Mouse (Mus musculus) embryonic facial prominence, embryonic 14.5 days (tissue): ENCODE results near the gene Fxyd3. TPM values are rescaled to one million over a fixed set of nuclear protein-coding genes. Genes with fewer than 3 reads are reported as not detected.
A peak's percentile ranks its signal among the peaks of the same experiment; 100 is the strongest.

ENCODE experiments used
- ATAC-seq: fragments of 200-750 bp; cut with Nextera tagmentation; 2 replicates; pipeline ENCODE4 v1.8.0; 2017; ENCODE audit warnings: low read depth, moderate number of reproducible peaks, moderate TSS enrichment
- DNase-seq: peaks from one replicate; pipeline ENCODE4 v3.0.0-alpha.2; 2015; ENCODE audit warnings: low spot score
- H3K27ac ChIP-seq: fragments of 300-500 bp; sonication (generic); replicated peaks from 2 replicates; pipeline ENCODE4 v1.5.1; 2014; ENCODE audit warnings: low read depth, mild to moderate bottlenecking, low read length, moderate library complexity
- H3K27me3 ChIP-seq: fragments of 300-500 bp; sonication (generic); replicated peaks from 2 replicates; pipeline ENCODE4 v1.6.1; 2014; ENCODE audit warnings: low read length; ENCODE audit not compliant: control insufficient read depth, insufficient read depth
- H3K36me3 ChIP-seq: fragments of 300-500 bp; sonication (generic); 2 replicates; pipeline ENCODE4 v1.6.1; 2014; ENCODE audit warnings: low read length, mixed read lengths; ENCODE audit not compliant: control insufficient read depth, insufficient read depth
- H3K4me1 ChIP-seq: fragments of 300-500 bp; sonication (generic); 2 replicates; pipeline ENCODE4 v1.6.1; 2014; ENCODE audit warnings: antibody characterized with exemption, low read length; ENCODE audit not compliant: control insufficient read depth, insufficient read depth
- H3K4me2 ChIP-seq: fragments of 300-500 bp; sonication (generic); 2 replicates; pipeline ENCODE4 v1.6.1; 2014; ENCODE audit warnings: low read depth, mild to moderate bottlenecking, low read length, moderate library complexity, mixed read lengths
- H3K4me3 ChIP-seq: fragments of 300-500 bp; sonication (generic); 2 replicates; pipeline ENCODE4 v1.5.1; 2014; ENCODE audit warnings: low read depth, mild to moderate bottlenecking, low read length
- H3K9ac ChIP-seq: fragments of 300-500 bp; sonication (generic); 2 replicates; pipeline ENCODE4 v1.6.1; 2014; ENCODE audit warnings: low read depth, mild to moderate bottlenecking, low read length, moderate library complexity, mixed read lengths
- H3K9me3 ChIP-seq: fragments of 300-500 bp; sonication (generic); 2 replicates; pipeline ENCODE4 v1.6.1; 2016; ENCODE audit warnings: low read length; ENCODE audit not compliant: control insufficient read depth
- WGBS: fragments of 180-500 bp; shearing (Covaris S2); extraction: QIAGEN DNeasy Blood & Tissue Kit; methylation state at CpG from one replicate; pipeline ENCODE4 v1.1.7; 2014; 5-methylcytosine and 5-hydroxymethylcytosine counted together
- polyA plus RNA-seq: library from polyadenylated mRNA; unstranded; fragments of >200 nt; fragmentation: Nextera tagmentation; extraction: Ambion mirVana; gene quantifications from 2 replicates; pipeline ENCODE4 v1.2.1, GENCODE M21; 2014

Fxyd3 gene
- polyA plus RNA-seq, 1 experiment from 2014 or later: 71.7 TPM

DNA sequence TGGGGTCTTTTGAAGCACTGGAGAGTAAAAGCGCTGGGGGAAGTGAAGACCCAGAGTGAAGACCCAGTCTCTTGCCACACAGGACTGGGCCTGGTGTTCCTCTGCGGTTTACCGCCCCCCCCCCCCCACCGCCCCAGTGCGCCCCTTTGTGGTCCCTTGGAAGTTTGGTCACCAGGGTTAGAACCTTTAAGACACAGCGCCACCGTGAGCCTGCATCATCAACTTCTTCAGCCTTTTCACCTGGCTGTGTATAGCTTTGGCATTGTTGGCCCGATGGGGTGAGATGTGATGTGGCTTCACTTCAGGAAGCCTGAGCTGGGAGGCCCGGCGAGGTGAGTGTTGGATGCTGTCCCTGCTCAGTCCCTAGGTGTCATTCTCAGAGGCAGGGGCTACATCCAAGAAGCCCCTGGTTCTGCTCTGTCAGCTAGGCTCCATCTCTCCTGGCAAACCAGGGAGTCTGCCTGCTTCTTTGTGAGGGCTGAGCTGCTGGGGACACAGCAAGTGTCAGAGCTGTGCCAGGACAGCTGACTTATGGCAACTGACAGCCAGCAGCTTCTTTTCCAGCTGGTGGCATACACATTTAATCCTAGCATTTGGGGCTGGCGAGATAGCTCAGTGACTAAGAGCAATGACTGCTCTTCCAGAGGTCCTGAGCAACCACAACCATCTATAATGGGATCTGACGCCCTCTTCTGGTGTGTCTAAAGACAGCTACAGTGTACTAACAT, 18.4 kb upstream of the Fxyd3 start:
- no peak overlapping the region for H3K27ac ChIP-seq
- no peaks in the 10 kb centered on the region for H3K9me3 ChIP-seq
- H3K4me3 ChIP-seq: no peak overlapping the region
- WGBS: 32% methylated on average over 8 of the region's 12 CpGs
- ATAC-seq (no peak), DNase-seq (no peak)
- no peak overlapping the region for H3K4me2 ChIP-seq
- H3K27me3 ChIP-seq: no peaks in the 10 kb centered on the region
- H3K36me3 ChIP-seq: no peaks in the 10 kb centered on the region
- H3K9ac ChIP-seq: no peak overlapping the region
- H3K4me1 ChIP-seq: no peaks in the 10 kb centered on the region

DNA sequence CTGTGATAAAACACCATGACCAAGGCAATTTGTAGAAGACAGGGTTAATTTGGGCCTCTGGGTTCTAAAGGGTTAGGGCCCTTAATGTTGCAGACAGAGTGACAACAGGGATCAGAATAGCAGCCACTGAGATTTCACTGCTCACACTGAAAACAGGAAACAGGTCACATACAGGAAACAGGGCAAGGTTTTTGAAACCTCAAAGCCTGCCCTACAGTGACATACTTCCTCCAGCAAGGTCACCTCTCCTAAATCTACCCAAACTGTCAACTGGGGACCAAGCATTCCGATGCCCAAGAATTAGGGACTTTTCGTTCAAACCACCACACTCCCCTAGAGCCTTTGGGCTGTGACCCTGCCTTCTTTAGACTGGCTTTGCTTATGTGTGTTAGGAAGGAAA, 13.2 kb upstream of the Fxyd3 start:
- Histone ChIP-seq H3K4me2 (no peak overlapping the region), H3K27ac (no peak overlapping the region), H3K9ac (no peak overlapping the region), H3K9me3 (no peaks in the 10 kb centered on the region), H3K27me3 (no peaks in the 10 kb centered on the region), H3K4me1 (peaks cover 5% of the 10 kb centered on the region; the same call in 1 of the 2 replicates), H3K4me3 (no peak overlapping the region), H3K36me3 (no peaks in the 10 kb centered on the region)
- 70% methylated on average over 2 of the region's 2 CpGs for WGBS
- DNase-seq: no peak
- no peak for ATAC-seq

DNA sequence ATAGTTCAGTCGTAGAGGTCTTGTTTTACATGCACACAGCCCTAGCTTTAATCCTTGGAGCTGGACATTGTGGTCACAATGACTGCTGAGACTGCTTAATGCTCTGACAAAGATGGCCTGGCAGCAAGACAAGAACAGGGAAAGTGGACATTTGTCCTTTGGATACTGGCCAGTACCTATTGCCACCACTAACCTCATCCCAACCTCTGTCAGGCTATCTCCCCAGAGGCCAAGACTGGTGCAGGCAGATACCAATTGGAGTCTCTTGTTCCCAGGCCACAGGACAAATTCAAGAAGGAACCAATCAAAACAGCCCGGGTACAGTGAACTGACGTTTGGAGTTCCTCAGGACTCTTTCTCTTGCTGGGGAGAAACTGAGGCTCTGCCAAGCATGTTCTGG, 11.7 kb upstream of the Fxyd3 start:
- Histone ChIP-seq H3K4me3 (no peak overlapping the region), H3K36me3 (no peaks in the 10 kb centered on the region), H3K9ac (no peak overlapping the region), H3K27me3 (no peaks in the 10 kb centered on the region), H3K4me1 (peaks cover 14% of the 10 kb centered on the region), H3K27ac (no peak overlapping the region), H3K4me2 (no peak overlapping the region), H3K9me3 (no peaks in the 10 kb centered on the region)
- WGBS: 65% methylated on average over 3 of the region's 3 CpGs
- no peak for DNase-seq
- no peak for ATAC-seq

DNA sequence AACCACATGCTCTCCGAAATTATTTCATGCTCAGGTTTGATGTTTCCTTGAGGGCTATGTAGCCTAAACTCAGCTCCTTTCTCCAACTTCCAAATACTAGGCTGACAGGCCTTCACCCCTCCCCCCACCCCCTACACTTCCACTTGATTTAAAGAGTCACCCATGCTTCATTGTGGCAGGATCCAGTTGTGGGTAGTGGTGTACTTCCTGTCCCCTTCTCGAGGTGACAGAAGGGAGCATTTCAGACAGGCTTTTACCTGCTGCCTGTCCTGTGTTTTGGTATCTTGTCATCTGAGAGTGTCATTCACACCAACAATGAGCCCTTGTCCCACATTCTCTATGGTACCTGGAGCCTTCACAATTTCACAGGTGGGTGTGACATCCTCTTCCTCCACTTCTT, 10.8 kb upstream of the Fxyd3 start:
- no peaks in the 10 kb centered on the region for H3K9me3 ChIP-seq
- no peak overlapping the region for H3K4me3 ChIP-seq
- peaks cover 15% of the 10 kb centered on the region for H3K4me1 ChIP-seq
- H3K36me3 ChIP-seq: no peaks in the 10 kb centered on the region
- H3K9ac ChIP-seq: no peak overlapping the region
- DNase-seq: no peak
- H3K27me3 ChIP-seq: no peaks in the 10 kb centered on the region
- WGBS: 52% methylated on average over 2 of the region's 2 CpGs
- ATAC-seq: no peak
- no peak overlapping the region for H3K4me2 ChIP-seq
- no peak overlapping the region; the same call in 1 of the 2 replicates for H3K27ac ChIP-seq

DNA sequence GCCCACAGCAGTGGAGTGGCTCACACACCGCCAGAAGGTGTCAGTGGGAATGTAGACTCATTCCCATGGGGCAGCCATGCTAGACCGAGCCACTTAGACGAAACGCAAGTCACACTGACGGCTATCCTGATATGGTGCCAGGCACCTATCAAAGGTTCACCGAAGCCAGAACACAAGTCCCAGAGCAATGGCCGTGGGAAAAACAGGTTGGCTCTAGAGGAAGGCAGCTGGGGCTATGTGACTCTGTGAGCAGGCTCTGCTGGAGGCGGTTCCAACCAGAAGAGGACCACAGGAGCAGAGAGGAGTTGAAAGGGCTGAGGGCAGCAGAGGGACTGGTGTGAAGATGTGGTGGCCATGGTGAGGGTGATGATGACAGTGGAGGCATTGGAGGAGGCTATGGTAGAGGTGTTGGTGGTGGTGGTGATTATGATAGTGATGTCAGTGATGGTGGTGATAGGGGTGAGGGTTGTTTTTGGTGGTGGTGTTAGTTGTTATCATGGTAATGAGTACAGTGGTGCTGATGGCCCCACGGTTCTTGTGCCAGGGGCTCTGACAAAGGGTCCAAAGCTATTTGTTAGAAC, 9.8 kb upstream of the Fxyd3 start:
- H3K4me3 ChIP-seq: no peak overlapping the region
- ATAC-seq (no peak), DNase-seq (no peak)
- no peak overlapping the region for H3K4me2 ChIP-seq
- 86% methylated on average over 9 of the region's 9 CpGs for WGBS
- H3K36me3 ChIP-seq: no peaks in the 10 kb centered on the region
- peak overlapping the region; percentile 61; the same call in 1 of the 2 replicates for H3K27ac ChIP-seq
- no peak overlapping the region for H3K9ac ChIP-seq
- H3K4me1 ChIP-seq: peaks cover 15% of the 10 kb centered on the region
- H3K9me3 ChIP-seq: no peaks in the 10 kb centered on the region
- no peaks in the 10 kb centered on the region for H3K27me3 ChIP-seq

DNA sequence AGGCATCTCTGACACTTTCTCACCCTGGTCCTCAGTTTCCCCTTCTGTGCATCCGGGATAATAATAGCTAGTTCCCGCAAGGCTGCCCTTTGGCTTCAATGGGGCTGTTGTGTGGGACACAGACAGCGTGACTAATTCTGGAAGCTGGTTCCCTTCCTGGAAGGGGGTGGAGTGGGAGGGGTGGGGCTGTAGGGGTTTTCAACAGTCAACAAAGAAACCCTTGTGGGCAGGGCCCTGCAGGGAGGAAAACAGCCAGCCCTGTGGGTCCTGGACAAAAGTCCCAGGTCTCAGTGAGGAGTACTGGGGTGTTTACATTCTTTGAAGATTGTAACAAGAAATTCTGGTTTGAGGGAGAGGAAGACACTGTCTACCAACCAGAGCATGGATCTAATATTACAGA, 8.7 kb upstream of the Fxyd3 start:
- ATAC-seq: peak; percentile 76
- WGBS: 26% methylated on average over 3 of the region's 3 CpGs

DNA sequence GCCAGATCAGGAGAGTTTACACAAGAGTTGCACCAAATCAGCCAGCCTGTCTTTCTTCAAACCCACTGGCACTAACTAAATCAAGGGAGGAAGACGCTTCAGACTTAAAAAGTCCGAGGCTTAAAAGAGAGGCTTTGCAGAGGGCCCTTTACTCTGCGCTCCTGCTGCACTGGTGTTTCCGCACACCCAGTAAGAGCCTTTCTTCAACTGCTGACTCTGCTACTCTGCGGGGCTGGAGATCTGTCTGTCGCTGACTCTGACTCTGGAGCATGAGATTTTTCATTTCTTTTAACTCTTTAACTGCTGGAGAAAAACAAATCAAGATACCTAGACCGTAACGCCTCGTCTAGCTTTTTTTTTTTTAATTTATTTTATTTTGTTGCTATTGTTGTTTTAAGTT, 7.6 kb upstream of the Fxyd3 start:
- H3K36me3 ChIP-seq: no peaks in the 10 kb centered on the region
- H3K9ac ChIP-seq: no peak overlapping the region; the same call in 1 of the 2 replicates
- DNase-seq (peak; percentile 51), ATAC-seq (peak; percentile 48; the same call in 1 of the 2 replicates)
- H3K27me3 ChIP-seq: no peaks in the 10 kb centered on the region
- WGBS: 30% methylated on average over 9 of the region's 9 CpGs
- peak overlapping the region; percentile 26; the same call in 1 of the 2 replicates for H3K4me2 ChIP-seq
- no peaks in the 10 kb centered on the region for H3K9me3 ChIP-seq
- H3K4me3 ChIP-seq: no peak overlapping the region
- peaks cover 15% of the 10 kb centered on the region for H3K4me1 ChIP-seq
- H3K27ac ChIP-seq: peak overlapping the region; percentile 68

More for the DNA sequence above, 8.7 kb upstream of the Fxyd3 start:
- peak; percentile 73 for DNase-seq
- Histone ChIP-seq H3K4me1 (peaks cover 15% of the 10 kb centered on the region), H3K36me3 (no peaks in the 10 kb centered on the region), H3K27ac (peak overlapping the region; percentile 61; the same call in 1 of the 2 replicates), H3K9ac (no peak overlapping the region), H3K27me3 (no peaks in the 10 kb centered on the region), H3K4me3 (no peak overlapping the region), H3K4me2 (no peak overlapping the region), H3K9me3 (no peaks in the 10 kb centered on the region)

DNA sequence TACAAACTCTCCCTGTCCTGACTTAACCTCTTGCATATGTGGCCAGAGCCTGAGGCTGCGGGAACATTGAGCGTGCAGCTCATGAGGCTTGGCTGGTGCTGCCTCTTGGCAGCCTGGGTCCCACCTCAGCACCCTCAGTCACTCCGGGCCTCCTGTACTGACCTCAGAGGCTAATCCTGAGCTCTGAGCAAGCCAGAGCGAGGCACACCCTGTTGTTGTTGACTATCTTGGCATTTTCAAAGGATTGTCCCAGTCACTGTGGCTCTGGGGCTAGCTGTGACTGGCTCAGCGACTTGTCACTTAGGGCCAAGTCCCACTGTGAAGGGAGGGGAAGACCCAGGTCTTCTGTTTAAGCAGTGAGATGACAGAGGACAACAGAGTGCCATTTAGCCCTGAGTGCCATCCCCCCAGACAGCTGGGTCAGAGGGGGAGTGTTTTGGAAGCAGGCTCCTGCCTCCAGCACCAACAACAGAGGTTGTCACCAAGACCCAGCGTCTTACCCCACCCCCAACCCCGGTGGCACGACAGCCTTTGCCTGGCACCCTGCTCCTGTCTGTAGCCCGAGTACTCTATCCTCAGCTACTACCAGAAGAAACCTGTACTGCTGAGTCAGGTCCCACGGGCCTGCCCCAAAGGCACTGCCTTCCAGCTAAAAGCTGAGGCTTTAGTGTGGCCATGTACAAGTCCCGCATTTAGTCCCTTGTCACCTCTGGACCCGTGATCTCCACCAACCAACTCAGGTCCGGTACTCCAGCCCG, 6.5 kb upstream of the Fxyd3 start:
- Histone ChIP-seq H3K4me2 (no peak overlapping the region), H3K4me1 (peaks cover 15% of the 10 kb centered on the region), H3K27me3 (no peaks in the 10 kb centered on the region), H3K4me3 (no peak overlapping the region), H3K9me3 (no peaks in the 10 kb centered on the region), H3K27ac (peak overlapping the region; percentile 68), H3K36me3 (no peaks in the 10 kb centered on the region), H3K9ac (0 out of 2 replicates have a peak overlapping the region, but pooled peaks have one; percentile 5)
- WGBS: 42% methylated on average over 14 of the region's 14 CpGs
- DNase-seq (no peak), ATAC-seq (peak; percentile 34; the same call in 1 of the 2 replicates)
